Mouse (Mus musculus) Patski (cell line): ENCODE measurements around the gene Tubal3. TPM values are rescaled to one million over a fixed set of nuclear protein-coding genes. Genes with fewer than 3 reads are reported as not detected.

Experiments
- ATAC-seq: fragments of 100-300 bp; one replicate; pipeline ENCODE4 v1.8.0; 2021
- CTCF ChIA-PET: fragments of 350-600 bp; sonication (Branson Sonifier 250); formaldehyde crosslinking; loops from one replicate; lab custom pipeline; 2022; ENCODE audit warnings: inconsistent platforms; lab: Charles Lee
- POLR2A ChIA-PET: fragments of 350-600 bp; sonication (Branson Sonifier 250); formaldehyde crosslinking; loops from one replicate; lab custom pipeline; 2022; ENCODE audit warnings: antibody characterized with exemption, inconsistent platforms; lab: Charles Lee
- DNase-seq: peaks from one replicate; pipeline ENCODE4 v3.0.0-alpha.2; 2011; ENCODE audit warnings: low read depth, low spot score
- H3K27me3 ChIP-seq: fragments of 371-371 bp; one replicate; pipeline ENCODE4 v1.5.1; 2021
- CTCF ChIP-seq: fragments of 100-300 bp; IDR thresholded peaks from one replicate; pipeline ENCODE4 v1.5.1; 2021
- in situ Hi-C: fragments of 300-500 bp; cut with MboI; formaldehyde crosslinking; loops from 3 replicates; pipeline ENCODE4 v1.11.1; 2018; ENCODE audit warnings: low pct_unique_long_range_greater_than_20kb, mixed read lengths
- polyA plus RNA-seq: library from polyadenylated mRNA; unstranded; gene quantifications from one replicate; pipeline ENCODE4 v1.2.3, GENCODE M21; 2021

The Tubal3 gene
- not detected for polyA plus RNA-seq

DNA sequence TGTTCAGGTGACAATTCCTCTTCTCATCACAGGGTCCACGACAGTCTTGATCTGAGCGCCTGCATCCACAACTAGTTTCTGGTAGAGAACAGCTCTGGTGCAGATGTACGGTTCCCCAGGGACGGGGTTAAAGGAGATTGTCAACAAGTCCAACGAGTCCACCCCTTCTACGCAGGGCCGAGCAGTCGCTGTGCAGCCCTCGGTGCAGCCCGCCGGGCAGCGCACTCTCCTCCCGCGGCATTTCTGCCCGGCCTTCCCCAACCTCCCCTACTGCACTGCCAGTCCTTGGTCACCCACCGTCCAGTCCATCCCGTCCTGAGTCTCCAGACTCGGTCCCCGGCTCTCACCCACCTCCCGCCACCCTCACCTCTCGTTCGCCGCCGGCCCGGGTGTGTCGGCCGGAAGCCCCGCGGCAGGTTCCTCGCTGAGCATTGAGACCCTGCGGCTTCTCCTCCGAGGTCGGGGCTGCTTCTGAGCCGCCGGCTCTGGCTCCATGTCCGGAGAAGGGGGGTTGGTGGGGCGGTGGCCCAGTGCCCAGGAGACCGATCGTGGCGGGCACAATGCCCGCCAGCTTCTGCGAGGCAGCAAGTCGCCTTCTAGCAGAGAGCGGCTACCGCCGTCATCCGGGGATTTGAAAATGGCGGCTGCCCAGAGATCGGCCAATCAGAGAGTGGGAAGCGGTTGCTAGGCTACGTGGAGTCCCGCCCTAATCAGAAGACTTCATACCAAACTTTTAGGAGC, at the start of gene Tubal3, which contains the start of gene Net1:
Gene Tubal3, plus strand, starts transcription at position 704 of the 741 bp plus-strand sequence.
Gene Net1, minus strand, starts transcription at position 650 of the 741 bp plus-strand sequence.
- CTCF ChIA-PET, result no interaction called here
- DNase-seq (peak; percentile 27), ATAC-seq (peak; percentile 90)
- in situ Hi-C loops, result no loop called here
- POLR2A ChIA-PET, result interaction anchor here (0.6 kb wide), 1 partner anchor 8 kb away, joined by 3 read pairs; no protein-coding TSS in a partner anchor
- no peaks in the 10 kb centered on the region for H3K27me3 ChIP-seq
- no peak for TF ChIP-seq CTCF

DNA sequence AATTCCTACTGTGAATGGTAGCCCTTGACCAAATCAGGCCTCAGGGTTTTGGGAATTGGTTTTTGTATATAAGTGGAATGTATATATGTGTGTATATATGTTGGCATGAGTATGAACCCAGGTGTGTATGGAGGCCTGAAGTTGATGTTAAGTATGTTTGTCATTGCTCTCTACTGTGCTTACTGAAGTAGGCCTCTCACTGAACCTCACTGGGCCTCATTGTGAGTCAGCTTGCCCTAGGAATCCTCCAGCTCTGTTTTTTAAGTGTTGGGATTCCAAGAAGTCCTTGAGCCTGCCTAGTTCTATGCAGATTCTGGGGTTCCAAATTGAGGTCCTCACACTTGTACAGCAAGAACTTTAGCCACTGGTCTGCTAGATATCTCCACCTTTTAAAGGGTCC, 48.2 kb upstream of the Tubal3 start:
- H3K27me3 ChIP-seq, result no peaks in the 10 kb centered on the region
- ATAC-seq, result no peak
- in situ Hi-C loops, result no loop called here
- ChIA-PET POLR2A (no interaction called here), CTCF (no interaction called here)
- DNase-seq, result no peak
- no peak for TF ChIP-seq CTCF

DNA sequence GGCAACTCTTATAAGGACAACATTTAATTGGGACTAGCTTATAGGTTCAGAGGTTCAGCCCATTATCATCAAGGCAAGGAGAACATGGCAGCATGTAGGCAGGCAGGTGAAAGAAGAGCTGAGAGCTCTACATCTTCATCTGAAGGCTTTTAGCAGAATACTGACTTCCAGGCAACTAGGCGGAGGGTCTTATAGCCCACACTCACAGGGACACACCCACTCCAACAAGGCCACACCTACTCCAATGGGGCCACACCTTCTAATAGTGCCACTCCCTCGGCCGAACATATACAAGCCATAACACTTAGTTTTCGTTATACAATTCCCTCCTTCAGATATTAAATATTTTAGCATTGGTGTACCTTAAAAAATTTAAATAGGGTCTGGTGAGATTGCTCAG, 45.2 kb upstream of the Tubal3 start:
- ATAC-seq, result no peak

DNA sequence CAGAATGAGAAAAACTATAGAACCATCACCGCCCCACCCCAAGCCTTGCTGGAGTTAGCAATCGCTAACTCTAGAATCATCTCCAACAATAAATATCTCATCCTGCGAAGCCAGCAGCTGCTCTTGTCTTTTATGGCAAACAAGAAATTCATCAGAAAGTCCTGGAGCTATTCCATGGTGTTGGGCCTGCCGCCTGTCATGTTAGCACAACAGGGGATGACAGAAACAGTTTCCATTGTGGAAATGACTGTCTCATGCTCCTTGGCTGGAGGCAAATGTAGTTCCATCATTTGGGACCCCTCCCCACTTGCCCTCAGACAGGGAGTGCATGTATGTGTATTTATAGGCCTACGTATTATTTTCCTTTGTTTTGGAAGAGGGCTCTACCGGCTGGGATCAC, 41.6 kb upstream of the Tubal3 start:
- no peaks in the 10 kb centered on the region for H3K27me3 ChIP-seq
- DNase-seq (no peak), ATAC-seq (no peak)
- in situ Hi-C loops, result no loop called here
- no peak for TF ChIP-seq CTCF
- ChIA-PET POLR2A (interaction anchor here (1.8 kb wide), 1 partner anchor 11 kb away, joined by 4 read pairs; no protein-coding TSS in a partner anchor), CTCF (interaction anchor here (0.6 to 0.9 kb wide), 3 partner anchors 9 to 211 kb away, joined by 3 read pairs; no protein-coding TSS in a partner anchor)

More for the DNA sequence above, 45.2 kb upstream of the Tubal3 start:
- TF ChIP-seq CTCF, result no peak
- no peaks in the 10 kb centered on the region for H3K27me3 ChIP-seq
- in situ Hi-C loops, result no loop called here
- no peak for DNase-seq
- CTCF ChIA-PET, result interaction anchor here (0.8 kb wide), 1 partner anchor 13 kb away, joined by 3 read pairs; no protein-coding TSS in a partner anchor
- POLR2A ChIA-PET, result interaction anchor here (0.6 kb wide), 1 partner anchor 112 kb away, joined by 3 read pairs; no protein-coding TSS in a partner anchor

DNA sequence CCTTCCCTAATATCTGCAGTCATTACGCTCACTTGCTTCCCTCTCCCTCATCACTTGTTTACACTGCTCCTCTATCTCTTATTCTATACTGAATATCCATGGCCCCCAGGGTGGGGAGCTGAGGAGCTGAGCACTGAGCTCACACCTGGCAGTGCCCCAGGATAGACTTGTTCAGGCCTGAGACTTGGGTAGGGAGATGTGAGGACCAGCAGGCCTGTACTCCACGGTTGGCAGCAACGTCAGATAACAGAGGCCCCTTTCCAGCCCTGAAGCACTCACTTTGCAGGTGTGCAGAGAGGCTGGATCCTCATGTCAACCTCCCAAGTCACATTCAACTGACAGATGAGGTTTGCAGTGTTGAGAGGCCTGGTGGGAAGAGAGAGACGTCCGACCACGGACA, 40.9 kb upstream of the Tubal3 start:
- no peaks in the 10 kb centered on the region for H3K27me3 ChIP-seq
- ChIA-PET CTCF (interaction anchor here (0.6 to 1.7 kb wide), 3 partner anchors 10 to 211 kb away, joined by 3 to 5 read pairs (median 3); no protein-coding TSS in a partner anchor), POLR2A (no interaction called here)
- no peak for TF ChIP-seq CTCF
- DNase-seq (no peak), ATAC-seq (no peak)
- in situ Hi-C loops, result no loop called here

DNA sequence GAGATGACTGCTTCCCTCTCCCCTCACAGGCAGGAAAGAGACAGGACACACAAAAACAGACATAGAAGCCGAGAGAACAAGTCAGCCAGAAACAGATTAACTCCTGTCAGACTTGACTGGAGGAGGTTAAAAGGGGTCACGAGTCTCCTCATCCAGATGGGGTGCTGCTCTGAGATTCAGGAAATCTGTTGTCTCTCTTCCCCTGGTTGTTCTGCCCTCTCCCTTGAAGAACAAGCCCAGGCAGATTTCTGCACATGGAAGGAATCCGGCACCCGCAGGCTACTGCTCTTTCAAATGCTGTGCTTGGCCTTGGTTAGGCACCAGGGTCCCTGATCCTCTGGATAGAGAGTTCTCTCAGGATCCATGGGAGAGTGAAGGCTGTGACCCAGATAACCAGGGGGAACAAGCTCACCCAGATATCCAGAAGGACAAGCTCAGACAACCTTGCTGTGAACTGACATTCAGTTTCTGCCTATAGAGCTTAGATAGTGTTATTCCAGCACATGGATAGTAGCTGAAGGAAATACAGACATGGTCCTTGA, 40.3 kb upstream of the Tubal3 start:
- POLR2A ChIA-PET, result interaction anchor here (0.5 to 0.6 kb wide), 3 partner anchors 14 to 180 kb away, joined by 3 to 4 read pairs (median 3); no protein-coding TSS in a partner anchor
- ATAC-seq, result no peak
- H3K27me3 ChIP-seq, result no peaks in the 10 kb centered on the region

DNA sequence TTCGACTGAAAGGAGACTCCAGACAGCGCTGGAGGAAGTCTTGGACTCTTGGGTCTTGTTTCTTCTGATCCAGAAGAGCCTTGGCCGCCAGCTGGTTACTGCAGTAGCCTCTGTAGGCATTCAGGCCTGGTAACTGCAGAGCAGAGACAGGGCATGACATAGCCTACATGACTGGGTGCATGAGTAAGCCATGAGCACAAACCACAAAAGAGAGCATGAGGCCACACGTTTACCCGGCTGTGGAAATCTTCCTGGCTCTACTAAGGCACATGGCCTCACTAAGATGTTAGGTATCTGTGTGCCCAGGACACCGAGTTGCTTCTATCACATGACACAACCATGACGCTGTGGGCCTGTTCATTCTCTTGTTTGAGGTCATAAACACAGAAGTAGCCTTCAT, 31.4 kb upstream of the Tubal3 start:
- ATAC-seq (peak; percentile 48), DNase-seq (no peak)
- no peak for TF ChIP-seq CTCF
- no peaks in the 10 kb centered on the region for H3K27me3 ChIP-seq
- CTCF ChIA-PET, result no interaction called here
- in situ Hi-C loops, result loop anchor here (5.0 kb wide), 1 partner anchor 109 kb away; no protein-coding TSS in a partner anchor
- POLR2A ChIA-PET, result no interaction called here

More for the DNA sequence above, 40.3 kb upstream of the Tubal3 start:
- in situ Hi-C loops, result no loop called here
- DNase-seq, result no peak
- TF ChIP-seq CTCF, result no peak
- CTCF ChIA-PET, result interaction anchor here (1.7 kb wide), 1 partner anchor 212 kb away, joined by 5 read pairs; no protein-coding TSS in a partner anchor

DNA sequence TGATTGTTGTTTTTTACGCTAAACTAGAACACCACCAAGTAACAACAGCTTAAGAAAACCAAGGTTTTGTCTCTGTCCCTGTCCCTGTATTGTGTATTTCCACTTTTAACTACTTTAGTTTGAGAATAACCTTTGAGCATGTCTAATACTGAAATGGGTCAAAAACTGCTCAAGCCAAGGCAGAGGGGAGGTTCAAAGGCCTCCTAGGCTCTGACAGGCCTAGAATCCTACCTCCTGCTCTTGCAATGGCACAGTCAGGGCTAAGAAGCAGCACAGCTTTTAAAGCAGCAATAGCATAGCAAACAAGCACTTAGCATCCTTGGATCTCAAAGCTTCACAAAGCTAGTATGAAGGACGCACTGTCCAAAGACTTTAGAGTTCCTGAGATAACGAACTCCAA, 29.0 kb upstream of the Tubal3 start:
- ChIA-PET POLR2A (interaction anchor here (1.0 to 1.5 kb wide), 3 partner anchors 9 to 188 kb away, joined by 3 to 6 read pairs (median 4); no protein-coding TSS in a partner anchor), CTCF (interaction anchor here (0.7 to 1.2 kb wide), 3 partner anchors 9 to 223 kb away, joined by 3 read pairs; no protein-coding TSS in a partner anchor)
- TF ChIP-seq CTCF, result no peak
- ATAC-seq (no peak), DNase-seq (no peak)
- no peaks in the 10 kb centered on the region for H3K27me3 ChIP-seq
- in situ Hi-C loops, result loop anchor here (5.0 kb wide), 1 partner anchor 112 kb away; no protein-coding TSS in a partner anchor

DNA sequence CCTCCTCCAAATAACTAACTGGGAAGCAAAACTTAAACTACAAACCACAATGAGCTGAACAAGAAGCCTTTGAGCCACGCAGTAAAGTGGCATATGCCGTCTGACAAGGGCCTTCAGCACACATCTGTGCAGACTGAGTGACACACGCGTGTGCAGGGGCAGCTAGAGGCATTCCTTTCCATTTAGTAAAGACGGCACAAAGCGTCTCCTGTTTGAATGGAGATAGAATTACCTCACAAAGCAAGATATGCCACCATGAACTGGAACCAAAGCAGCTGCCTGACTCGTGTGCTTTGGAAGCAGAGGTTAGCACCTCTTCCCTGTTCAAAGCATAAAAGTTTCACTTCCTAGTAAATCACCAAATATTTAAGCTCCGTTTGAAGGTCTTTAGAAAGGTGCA, 28.0 kb upstream of the Tubal3 start:
- ChIA-PET CTCF (interaction anchor here (0.6 to 1.3 kb wide), 5 partner anchors 10 to 224 kb away, joined by 3 read pairs; no protein-coding TSS in a partner anchor), POLR2A (interaction anchor here (0.5 to 1.5 kb wide), 2 partner anchors 20 to 189 kb away, joined by 3 to 5 read pairs; no protein-coding TSS in a partner anchor)
- DNase-seq (no peak), ATAC-seq (no peak)
- H3K27me3 ChIP-seq, result no peaks in the 10 kb centered on the region
- in situ Hi-C loops, result no loop called here
- TF ChIP-seq CTCF, result no peak

DNA sequence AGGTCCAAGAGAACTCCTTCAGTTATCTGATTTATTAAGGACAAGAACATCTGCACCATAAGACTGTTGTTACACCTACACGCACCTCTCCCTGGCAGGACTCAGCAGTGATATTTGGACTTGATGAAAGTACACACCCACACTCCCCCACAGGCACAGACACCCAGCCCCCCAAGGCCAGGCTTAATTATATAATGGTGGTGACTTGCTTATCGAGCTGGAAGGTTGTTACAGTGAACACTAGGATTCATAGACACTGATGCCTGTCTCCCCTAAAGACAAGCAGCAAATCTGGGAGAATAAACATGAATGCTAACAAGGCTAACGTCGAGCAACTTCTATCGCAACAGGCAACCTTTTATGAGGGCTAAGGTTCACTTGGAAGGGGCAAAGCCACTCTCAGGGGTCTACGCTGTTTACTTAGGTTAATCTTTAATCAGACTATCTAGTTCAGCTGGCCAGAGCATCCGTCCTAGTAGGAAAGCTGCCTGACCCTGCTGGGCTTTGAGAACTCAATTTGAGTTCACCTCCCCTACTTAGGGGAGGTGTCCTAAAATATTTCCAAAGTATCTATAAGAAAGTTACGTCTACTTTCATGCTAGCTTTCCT, 26.5 kb upstream of the Tubal3 start:
- DNase-seq, result no peak
- no peaks in the 10 kb centered on the region for H3K27me3 ChIP-seq
- no peak for ATAC-seq
- POLR2A ChIA-PET, result interaction anchor here (0.5 to 0.7 kb wide), 3 partner anchors 14 to 125 kb away, joined by 3 to 5 read pairs (median 3); no protein-coding TSS in a partner anchor
- in situ Hi-C loops, result no loop called here
- TF ChIP-seq CTCF, result no peak
- CTCF ChIA-PET, result interaction anchor here (0.9 kb wide), 1 partner anchor 114 kb away, joined by 3 read pairs; no protein-coding TSS in a partner anchor
